Mouse (Mus musculus): ENCODE results near the gene Pfkm.

Gene Pfkm

DNA sequence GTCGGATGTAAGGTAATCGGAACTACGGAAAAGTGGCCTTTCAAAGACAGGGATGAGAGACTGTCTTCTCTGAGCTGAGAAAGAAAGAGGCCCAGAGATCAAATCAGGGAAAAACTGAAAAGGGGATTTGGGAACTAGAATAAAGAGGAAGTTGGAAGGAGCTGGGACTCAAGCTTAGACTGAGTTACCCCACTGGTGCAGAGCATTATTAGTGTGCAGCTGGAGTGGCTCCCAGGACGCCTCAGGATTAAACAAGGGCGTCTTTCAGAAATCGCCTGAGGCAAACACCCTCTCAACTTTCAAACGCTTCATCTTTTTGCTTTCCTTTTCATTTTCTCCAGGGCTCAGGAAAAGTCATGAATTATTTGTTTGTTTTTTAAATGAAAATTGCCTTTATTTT, 60.5 kb downstream of the Pfkm start:
- POLR2A ChIA-PET = interaction anchor here in 1 of 4 experiments (1.0 kb wide), 1 partner anchor 54 kb away, joined by 4 read pairs; no protein-coding TSS in a partner anchor

DNA sequence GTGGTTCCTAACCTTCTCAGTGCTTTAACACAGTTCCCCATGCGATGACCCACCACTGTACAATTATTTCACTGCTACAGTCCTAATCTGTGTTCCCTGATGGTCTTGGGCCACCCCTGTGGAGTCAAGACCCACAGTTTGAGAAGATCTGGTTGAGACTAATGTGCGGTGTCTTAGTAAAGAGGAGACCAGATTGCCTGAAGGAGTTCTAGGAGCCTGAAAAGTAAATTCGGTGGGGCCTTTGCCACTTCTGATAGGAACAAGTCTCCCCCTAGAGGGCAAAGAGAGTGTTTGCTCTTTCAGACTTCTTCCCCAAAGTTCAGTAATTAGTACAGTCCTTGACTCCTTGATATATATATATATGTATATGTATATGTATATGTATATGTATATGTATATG, 61.2 kb downstream of the Pfkm start:
- ChIA-PET POLR2A (interaction anchor here in 1 of 4 experiments (1.0 kb wide), 1 partner anchor 55 kb away, joined by 4 read pairs; no protein-coding TSS in a partner anchor), CTCF (interaction anchor here in 2 of 4 experiments (0.9 to 1.4 kb wide), 2 partner anchors 141 to 190 kb away, joined by 4 to 5 read pairs; partner anchors contain the start of gene Tmem106c (in 1 of the 2))

More for the DNA sequence above, 60.5 kb downstream of the Pfkm start:
- CTCF ChIA-PET = interaction anchor here in 1 of 4 experiments (1.4 kb wide), 1 partner anchor 189 kb away, joined by 4 read pairs; the partner anchor contains the start of gene Tmem106c

DNA sequence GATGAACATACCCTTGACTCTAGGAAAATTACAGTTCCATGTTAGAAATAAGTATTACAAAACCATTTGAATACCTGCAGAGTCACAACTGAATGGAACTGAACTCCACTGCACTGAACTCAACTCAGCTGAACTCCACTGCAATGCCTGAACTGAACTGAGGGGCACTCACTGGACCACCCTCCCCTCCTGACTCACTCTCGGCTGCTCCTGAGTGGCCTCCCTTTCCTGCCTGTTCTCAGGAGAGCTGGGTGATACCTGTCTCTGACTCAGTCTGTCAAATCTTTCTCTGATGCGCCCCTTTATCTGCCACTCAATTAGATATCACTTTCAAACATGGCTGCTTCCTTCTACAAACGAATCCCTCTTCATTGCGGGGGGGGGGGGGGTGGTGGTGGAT, 61.8 kb downstream of the Pfkm start:
- CTCF ChIA-PET = interaction anchor here in 3 of 4 experiments (0.6 to 1.6 kb wide), 5 partner anchors 10 to 291 kb away, joined by 3 to 5 read pairs (median 3); no protein-coding TSS in a partner anchor
- POLR2A ChIA-PET = interaction anchor here in 3 of 4 experiments (0.7 to 2.5 kb wide), 6 partner anchors 8 to 61 kb away, joined by 3 to 21 read pairs (median 6); partner anchors contain the start of genes Pfkm (in 2 of the 3), Senp1 (in 2 of the 3) and Ccdc184 (in 1 of the 3)

DNA sequence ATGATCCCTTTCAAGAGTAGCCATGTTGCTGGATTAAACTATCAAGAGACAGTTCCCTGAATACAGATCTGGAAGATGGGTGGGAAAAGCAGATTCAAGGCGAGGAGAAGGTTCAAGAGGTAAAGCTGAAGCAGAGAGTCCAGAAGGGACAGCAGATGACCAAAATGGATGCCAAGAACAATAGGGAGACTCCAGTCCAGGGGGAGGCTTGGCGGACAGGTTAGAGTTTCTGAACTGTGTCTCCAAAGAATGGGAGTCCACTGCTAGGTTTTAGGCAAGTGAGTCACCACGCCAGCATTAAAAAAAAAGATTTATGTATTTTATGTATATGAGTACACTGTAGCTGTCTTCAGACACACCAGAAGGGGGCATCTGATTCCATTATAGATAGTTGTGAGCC, 62.2 kb downstream of the Pfkm start:
- POLR2A ChIA-PET = interaction anchor here in 3 of 4 experiments (0.6 to 2.5 kb wide), 18 partner anchors 8 to 72 kb away, joined by 3 to 21 read pairs (median 5); partner anchors contain the start of genes Pfkm (in 3 of the 3), Senp1 (in 3 of the 3) and Ccdc184 (in 2 of the 3)

DNA sequence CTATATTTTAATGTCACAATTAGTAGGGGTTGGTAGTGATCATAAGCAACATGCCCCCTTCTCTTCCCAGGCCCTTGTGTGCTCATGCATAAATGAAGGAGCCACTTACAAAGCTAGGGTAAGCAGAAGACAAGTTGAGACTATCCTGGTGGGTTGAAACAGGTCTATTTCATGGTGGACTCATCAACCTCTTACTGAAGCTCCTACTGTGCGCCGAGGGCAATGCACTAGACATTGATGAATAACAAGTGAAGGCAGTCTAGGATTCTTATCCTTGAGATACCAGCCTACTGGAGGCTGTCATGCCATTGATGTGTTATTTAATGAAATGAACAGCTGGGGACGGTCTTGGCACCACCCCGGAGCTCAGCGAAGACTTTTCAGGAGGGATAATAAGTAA, 62.9 kb downstream of the Pfkm start:
- ChIA-PET CTCF (interaction anchor here (0.6 to 1.6 kb wide), 10 partner anchors 8 to 931 kb away, joined by 3 to 20 read pairs (median 4); partner anchors contain the start of gene Senp1 (in 1 of the 4)), POLR2A (interaction anchor here (0.6 to 2.5 kb wide), 28 partner anchors 8 to 369 kb away, joined by 3 to 21 read pairs (median 4); partner anchors contain the start of genes Pfkm (in 3 of the 4), Senp1 (in 3 of the 4) and Ccdc184 (in 1 of the 4))

More for the DNA sequence above, 62.2 kb downstream of the Pfkm start:
- CTCF ChIA-PET = interaction anchor here in 3 of 4 experiments (0.6 to 1.6 kb wide), 11 partner anchors 9 to 932 kb away, joined by 3 to 20 read pairs (median 4); partner anchors contain the start of gene Senp1 (in 1 of the 3)

DNA sequence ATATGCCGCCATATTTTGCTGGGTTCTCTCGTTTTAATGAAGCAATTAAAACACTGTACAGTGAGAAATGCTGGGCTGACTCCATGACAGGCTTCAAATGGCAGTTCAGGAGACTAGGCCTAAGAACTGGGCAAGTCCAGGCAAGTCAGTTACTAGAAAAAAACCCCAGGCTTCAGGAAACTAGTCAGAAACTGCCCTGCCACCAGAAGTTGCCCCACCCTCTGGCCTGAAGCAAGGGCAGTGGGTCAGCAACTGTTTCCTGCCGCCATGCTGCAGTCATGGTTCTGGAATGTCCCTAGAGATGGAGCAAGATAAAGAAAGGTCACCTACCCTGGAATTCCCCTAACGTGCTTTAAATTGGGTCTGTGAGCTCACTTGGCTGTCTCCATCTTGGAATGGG, 63.6 kb downstream of the Pfkm start:
- POLR2A ChIA-PET = interaction anchor here (0.6 to 2.5 kb wide), 18 partner anchors 10 to 163 kb away, joined by 3 to 21 read pairs (median 5); partner anchors contain the start of genes Pfkm (in 3 of the 4) and Senp1 (in 3 of the 4)
- CTCF ChIA-PET = interaction anchor here in 2 of 4 experiments (0.5 to 1.2 kb wide), 4 partner anchors 10 to 797 kb away, joined by 3 to 4 read pairs (median 4); partner anchors contain the start of gene Senp1 (in 1 of the 2)

DNA sequence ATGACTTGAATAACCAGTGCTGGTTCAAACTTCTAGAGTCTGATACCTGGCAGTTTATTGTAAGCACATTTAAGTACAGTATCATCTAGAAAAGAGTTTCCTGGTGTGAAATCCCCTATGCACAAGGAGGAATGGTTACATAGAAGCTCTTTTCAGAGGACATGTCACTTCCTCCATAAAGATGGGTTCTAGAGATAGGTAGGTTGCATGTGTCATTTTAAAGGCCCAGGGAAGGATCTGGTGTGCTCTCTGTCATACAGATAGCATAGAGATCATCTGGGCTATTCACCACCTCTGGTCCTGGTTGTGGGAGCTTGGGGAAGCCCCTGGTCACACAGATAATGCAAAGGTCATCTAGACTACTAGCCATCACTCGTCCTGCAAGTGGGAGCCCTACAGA, 64.9 kb downstream of the Pfkm start:
- ChIA-PET POLR2A (interaction anchor here in 1 of 4 experiments (1.3 to 1.7 kb wide), 2 partner anchors 9 to 10 kb away, joined by 4 to 5 read pairs; partner anchors contain the start of gene Ccdc184), CTCF (interaction anchor here in 1 of 4 experiments (0.6 kb wide), 1 partner anchor 381 kb away, joined by 3 read pairs; no protein-coding TSS in a partner anchor)

DNA sequence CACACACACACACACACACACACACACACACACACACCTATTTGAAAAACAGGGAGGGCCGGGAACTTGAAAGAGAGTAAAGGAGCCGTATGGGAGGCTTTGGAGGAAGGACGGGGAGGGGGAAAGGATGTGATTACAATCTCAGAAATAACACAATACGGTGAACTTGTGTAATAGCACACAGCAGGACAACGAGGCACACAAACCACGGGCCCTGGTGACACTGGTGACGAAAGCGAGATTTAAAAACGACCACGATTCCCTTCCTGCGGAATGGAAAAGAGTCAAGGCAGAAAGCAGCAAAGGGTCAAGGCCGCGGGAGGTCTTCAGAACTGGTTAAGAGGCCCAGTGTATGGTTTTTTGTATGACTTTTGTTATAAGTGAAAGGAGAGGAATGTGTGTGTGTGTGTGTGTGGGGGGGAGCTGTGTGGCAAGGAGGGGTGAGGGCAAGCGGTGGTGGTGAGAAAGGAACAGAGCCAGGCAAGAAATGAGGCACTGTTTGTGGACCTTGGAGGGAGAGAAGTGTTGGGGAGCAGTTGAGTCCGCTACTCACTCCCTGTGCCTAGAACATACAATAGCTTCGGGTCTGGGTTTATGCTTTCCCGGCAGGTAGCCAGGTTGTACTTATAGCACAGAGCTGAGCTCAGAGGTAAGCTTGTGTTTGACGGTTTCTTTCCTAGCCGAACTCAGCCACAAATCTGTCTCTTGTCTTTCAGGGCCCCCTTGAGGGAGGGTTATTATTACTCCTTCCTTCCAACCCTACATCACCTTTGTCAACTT, 68.8 kb downstream of the Pfkm start:
- POLR2A ChIA-PET = interaction anchor here in 3 of 4 experiments (0.6 to 1.7 kb wide), 11 partner anchors 10 to 939 kb away, joined by 3 to 6 read pairs (median 3); partner anchors contain the start of gene Pfkm (in 1 of the 3)
- CTCF ChIA-PET = interaction anchor here in 3 of 4 experiments (0.5 to 0.7 kb wide), 5 partner anchors 8 to 1544 kb away, joined by 3 to 8 read pairs (median 3); partner anchors contain the start of gene Gm17349 (in 1 of the 3)

DNA sequence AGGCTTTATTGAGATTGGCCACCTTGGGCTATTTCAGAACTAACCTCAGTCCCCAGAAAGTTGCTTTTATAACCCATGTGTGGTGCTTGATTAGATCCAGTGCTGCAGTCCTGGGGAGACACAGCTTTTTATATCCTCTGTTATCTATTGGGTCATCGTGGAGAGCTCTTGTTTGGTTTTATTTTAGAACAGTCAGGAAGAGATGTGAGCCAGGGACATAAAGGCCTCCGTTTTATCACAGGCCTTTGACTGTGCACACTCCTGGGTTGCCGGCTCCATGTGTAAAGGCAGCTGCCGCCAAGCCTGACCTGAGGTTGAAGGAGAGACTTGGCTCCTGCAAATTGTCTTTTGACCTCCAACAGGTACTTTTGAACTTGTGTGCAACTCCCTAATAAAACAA, 70.2 kb downstream of the Pfkm start:
- ChIA-PET POLR2A (interaction anchor here in 1 of 4 experiments (0.6 to 1.7 kb wide), 3 partner anchors 26 to 88 kb away, joined by 3 to 5 read pairs (median 3); no protein-coding TSS in a partner anchor), CTCF (interaction anchor here in 1 of 4 experiments (0.5 kb wide), 1 partner anchor 210 kb away, joined by 3 read pairs; no protein-coding TSS in a partner anchor)

DNA sequence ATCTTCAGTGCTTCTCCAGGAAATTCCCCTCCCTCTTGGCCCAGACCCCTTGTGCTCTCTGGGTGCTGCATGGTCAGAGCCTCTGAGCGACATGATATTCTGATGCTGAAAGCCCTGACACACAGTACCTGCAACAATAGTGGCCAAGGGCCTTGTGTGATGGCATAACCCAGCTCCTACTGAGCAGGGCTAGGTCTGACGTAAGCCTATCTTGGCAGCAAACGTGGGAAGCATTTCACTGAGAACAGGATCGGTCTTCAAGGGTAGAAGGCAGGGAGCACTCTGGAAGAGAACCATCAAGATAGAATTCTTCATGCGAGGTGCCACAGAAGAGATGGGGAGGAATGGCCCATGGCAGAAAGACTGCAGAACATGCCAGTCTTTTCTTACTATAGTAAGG, 73.1 kb downstream of the Pfkm start, which contains the start of gene Asb8:
Gene Asb8, minus strand, starts transcription at position 101 of the 400 bp plus-strand sequence.
- CTCF ChIA-PET = no interaction called here

DNA sequence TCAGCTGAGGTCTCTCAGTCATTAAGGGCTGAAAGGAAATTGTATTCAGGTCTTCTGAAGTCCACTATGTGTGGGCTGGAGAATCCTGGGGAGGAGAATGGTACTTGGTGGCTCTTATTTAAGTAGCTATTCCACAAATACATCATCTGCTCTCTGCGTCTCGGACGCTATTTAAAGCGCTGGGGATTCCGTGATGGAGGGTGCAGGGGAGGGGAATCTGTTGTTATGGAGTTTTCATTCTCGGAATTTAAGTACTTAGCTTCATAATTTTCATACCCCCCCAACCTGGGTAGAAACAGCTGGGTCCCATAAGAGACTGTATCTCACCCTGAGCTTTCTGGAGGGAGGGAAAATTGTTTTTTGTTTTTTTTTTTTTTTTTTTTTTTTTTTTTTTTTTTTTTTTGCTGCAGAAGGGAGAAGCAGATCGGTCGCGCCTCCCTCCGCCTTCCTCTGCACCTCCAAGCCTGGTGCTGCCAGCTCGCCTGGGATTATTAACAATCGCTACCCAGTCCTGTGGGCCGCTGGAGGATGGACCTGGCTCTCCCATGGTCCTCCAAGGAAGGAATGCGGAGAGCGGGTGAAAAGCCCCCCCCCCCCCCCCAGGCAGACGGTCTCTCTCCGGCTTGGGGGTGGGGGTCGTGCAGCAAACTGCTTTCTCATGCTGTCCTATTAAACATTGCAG, 74.7 kb downstream of the Pfkm start, which contains the start of gene Ccdc184:
Gene Ccdc184, plus strand, starts transcription at position 196 of the 682 bp plus-strand sequence.
- CTCF ChIA-PET = interaction anchor here in 2 of 4 experiments (0.6 to 1.1 kb wide), 4 partner anchors 70 to 1213 kb away, joined by 4 to 10 read pairs (median 5); no protein-coding TSS in a partner anchor
- POLR2A ChIA-PET = interaction anchor here (0.5 to 1.1 kb wide), 16 partner anchors 10 to 1109 kb away, joined by 3 to 7 read pairs (median 4); partner anchors contain the start of gene Senp1 (in 1 of the 4)

More for the DNA sequence above, 73.1 kb downstream of the Pfkm start, which contains the start of gene Asb8:
- POLR2A ChIA-PET = interaction anchor here in 1 of 4 experiments (0.8 kb wide), 1 partner anchor 80 kb away, joined by 3 read pairs; no protein-coding TSS in a partner anchor

DNA sequence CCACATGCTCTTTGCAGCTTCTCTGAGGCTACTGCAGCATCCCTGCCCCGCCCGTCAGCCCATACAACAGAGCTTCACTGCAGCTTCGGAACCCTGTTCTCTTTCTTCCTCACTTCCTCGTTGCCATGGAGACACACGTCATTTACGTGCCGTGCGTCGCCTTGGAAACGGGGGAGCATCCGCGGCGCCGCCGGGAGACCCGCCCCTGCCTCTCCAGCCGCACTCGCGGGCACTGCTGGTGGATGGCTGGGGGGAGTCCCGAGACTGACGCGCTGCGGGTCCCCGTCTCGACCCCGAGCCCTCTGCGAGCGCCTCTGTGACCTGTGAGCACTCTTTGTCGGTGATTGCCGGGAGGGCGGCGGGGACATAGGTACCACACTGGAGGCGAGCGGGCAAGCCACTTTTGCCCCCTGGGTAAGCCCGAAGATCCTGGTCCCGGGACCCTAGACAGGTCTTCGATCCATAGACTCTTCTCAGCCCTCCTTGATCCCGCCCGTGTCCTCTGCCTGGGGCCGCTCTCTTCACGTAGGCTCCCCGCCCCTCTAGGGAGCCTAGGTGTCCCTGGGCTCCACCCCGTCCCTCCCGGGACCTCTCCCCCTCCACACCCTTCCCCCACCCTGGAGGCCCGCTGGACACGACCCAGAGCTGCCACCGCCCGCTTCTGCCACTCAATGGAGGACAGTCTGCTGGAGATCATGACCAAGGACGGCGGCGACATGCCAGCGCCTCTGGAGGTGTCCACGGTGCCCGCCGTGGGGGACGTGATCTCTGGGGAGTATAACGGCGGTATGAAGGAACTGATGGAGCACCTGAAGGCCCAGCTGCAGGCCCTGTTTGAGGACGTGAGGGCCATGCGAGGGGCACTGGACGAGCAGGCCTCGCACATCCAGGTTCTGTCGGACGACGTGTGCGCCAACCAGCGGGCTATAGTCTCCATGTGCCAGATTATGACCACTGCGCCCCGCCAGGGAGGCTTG, 75.5 kb downstream of the Pfkm start:
- CTCF ChIA-PET = interaction anchor here in 3 of 4 experiments (0.5 to 1.1 kb wide), 6 partner anchors 71 to 1214 kb away, joined by 3 to 10 read pairs (median 4); no protein-coding TSS in a partner anchor
- POLR2A ChIA-PET = interaction anchor here (0.6 to 1.1 kb wide), 15 partner anchors 11 to 297 kb away, joined by 3 to 7 read pairs (median 4); partner anchors contain the start of gene Senp1 (in 1 of the 4)

DNA sequence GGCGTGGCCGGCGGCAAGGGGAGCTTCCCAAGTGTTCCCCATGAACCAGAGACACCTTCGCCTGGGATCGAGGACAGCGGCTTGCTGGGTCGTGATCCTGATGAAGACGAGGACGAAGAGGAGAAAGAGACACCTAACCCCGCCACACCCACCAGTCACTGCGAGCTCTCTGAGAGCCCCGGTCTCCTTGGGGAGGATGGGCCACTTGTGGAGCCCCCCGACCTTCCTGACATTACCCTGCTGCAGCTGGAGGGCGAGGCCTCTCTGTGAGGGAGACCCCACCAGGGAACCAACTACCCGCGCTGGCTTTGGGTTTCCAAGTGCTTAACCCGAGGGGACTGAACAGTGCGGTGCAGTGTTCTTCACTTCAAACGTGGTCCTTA, 76.2 kb downstream of the Pfkm start:
- ChIA-PET CTCF (interaction anchor here in 3 of 4 experiments (0.5 to 0.6 kb wide), 3 partner anchors 25 to 132 kb away, joined by 3 to 4 read pairs (median 3); no protein-coding TSS in a partner anchor), POLR2A (interaction anchor here in 1 of 4 experiments (0.7 to 0.8 kb wide), 2 partner anchors 86 to 178 kb away, joined by 3 read pairs; no protein-coding TSS in a partner anchor)

DNA sequence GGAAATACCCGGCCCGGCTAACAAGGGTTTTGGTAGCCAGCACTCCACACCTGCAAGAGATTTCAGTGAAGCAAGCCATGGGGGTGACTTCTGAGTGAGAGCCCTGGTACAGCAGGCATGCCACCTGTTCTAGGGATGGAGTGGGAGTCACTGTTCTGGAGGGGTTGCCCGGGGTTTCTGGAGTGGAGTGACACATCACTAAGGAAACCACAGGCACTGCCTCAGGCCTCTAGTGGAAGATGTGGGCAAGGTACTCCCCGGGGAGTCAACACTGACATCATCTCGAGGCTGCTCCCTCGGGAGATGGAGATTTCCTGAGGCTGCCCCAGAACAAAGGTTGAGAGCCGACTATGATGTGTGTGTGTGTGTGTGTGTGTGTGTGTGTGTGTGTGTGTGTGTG, 78.0 kb downstream of the Pfkm start:
- ChIA-PET POLR2A (interaction anchor here in 1 of 4 experiments (1.6 kb wide), 1 partner anchor 9 kb away, joined by 3 read pairs; no protein-coding TSS in a partner anchor), CTCF (no interaction called here)

DNA sequence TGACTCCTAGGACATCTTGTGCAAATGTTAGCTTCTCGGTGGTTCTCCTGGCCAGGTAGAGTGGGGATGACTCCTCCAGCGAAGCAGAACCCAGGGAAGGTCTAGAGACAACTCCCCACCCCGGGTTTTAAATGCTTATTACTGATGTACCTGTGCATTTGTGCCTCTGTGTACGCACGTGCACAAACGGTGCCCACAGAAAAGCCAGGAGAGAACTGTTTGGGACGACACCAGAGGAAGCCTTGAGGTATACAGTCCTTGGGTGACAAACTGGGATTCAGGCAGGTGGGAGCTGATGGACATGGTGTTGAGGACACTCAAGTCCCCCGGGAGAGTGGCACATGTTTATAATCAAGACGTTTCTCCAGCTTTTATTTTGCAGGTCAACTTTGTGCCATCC, 78.5 kb downstream of the Pfkm start:
- POLR2A ChIA-PET = interaction anchor here in 2 of 4 experiments (1.1 to 1.6 kb wide), 2 partner anchors 10 to 16 kb away, joined by 3 read pairs; no protein-coding TSS in a partner anchor

DNA sequence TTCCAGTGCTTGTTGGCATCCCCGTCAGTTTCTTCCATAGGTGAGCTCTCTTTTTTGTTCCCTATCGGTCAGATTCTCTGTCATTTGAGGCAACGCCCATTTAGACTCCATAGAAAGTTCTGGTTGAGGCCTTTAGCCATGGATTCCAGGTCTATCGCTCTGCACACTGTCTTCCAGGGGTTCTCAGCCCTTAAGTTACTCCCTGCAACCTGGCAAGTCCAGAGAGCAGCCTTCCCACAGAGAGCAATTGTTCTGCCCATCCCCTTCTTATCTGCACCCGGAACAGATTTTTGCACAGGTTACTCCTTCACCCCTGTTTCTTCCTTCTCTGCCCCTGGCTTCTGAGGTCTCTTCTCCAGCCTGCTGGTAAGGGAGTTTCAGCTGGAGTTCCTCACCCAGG, 79.7 kb downstream of the Pfkm start:
- ChIA-PET POLR2A (interaction anchor here in 2 of 4 experiments (0.6 to 1.6 kb wide), 3 partner anchors 9 to 26 kb away, joined by 3 to 4 read pairs (median 4); no protein-coding TSS in a partner anchor), CTCF (interaction anchor here in 1 of 4 experiments (0.8 to 1.2 kb wide), 4 partner anchors 9 to 218 kb away, joined by 3 to 5 read pairs (median 4); no protein-coding TSS in a partner anchor)

More for the DNA sequence above, 78.5 kb downstream of the Pfkm start:
- CTCF ChIA-PET = no interaction called here
